Mouse (Mus musculus) forebrain, postnatal 0 days (tissue): ENCODE data around the gene Gtf3c5. TPM values are rescaled to one million over a fixed set of nuclear protein-coding genes. Genes with fewer than 3 reads are reported as not detected.

Source experiments
- ATAC-seq: fragments of 200-750 bp; cut with Nextera tagmentation; 2 replicates; pipeline ENCODE4 v1.8.0; 2017; ENCODE audit warnings: mild to moderate bottlenecking, moderate library complexity
- DNase-seq: peaks from one replicate; pipeline ENCODE4 v3.0.0-alpha.2; 2015
- H3K27ac ChIP-seq: fragments of 300-500 bp; sonication (generic); 2 replicates; pipeline ENCODE4 v1.5.1; 2014; ENCODE audit warnings: low read depth, mild to moderate bottlenecking, antibody characterized with exemption, low read length, moderate library complexity, mixed read lengths
- H3K27me3 ChIP-seq: fragments of 300-500 bp; sonication (generic); 2 replicates; pipeline ENCODE4 v1.6.1; 2014; ENCODE audit warnings: mild to moderate bottlenecking, low read length, mixed read lengths; ENCODE audit not compliant: insufficient read depth
- H3K36me3 ChIP-seq: fragments of 300-500 bp; sonication (generic); 2 replicates; pipeline ENCODE4 v1.6.1; 2014; ENCODE audit warnings: mild to moderate bottlenecking, moderate library complexity; ENCODE audit not compliant: insufficient read depth
- H3K4me1 ChIP-seq: fragments of 300-500 bp; sonication (generic); 2 replicates; pipeline ENCODE4 v1.6.1; 2014; ENCODE audit warnings: antibody characterized with exemption; ENCODE audit not compliant: insufficient read depth
- H3K4me2 ChIP-seq: fragments of 300-500 bp; sonication (generic); 2 replicates; pipeline ENCODE4 v1.6.1; 2014; ENCODE audit warnings: low read depth, mild to moderate bottlenecking, moderate library complexity
- H3K4me3 ChIP-seq: fragments of 300-500 bp; sonication (generic); 2 replicates; pipeline ENCODE4 v1.5.1; 2014; ENCODE audit warnings: low read depth, low read length, mixed read lengths
- H3K9ac ChIP-seq: fragments of 300-500 bp; sonication (generic); 2 replicates; pipeline ENCODE4 v1.6.1; 2014; ENCODE audit warnings: mild to moderate bottlenecking
- H3K9me3 ChIP-seq: fragments of 300-500 bp; sonication (generic); 2 replicates; pipeline ENCODE4 v1.6.1; 2016; ENCODE audit warnings: low read length
- CTCF ChIP-seq: sonication (generic); IDR thresholded peaks from 2 replicates; pipeline ENCODE4 v1.5.1; 2016; ENCODE audit warnings: antibody characterized with exemption, control low read depth, low read depth
- WGBS: fragments of 180-500 bp; shearing (Covaris S2); extraction: QIAGEN DNeasy Blood & Tissue Kit; methylation state at CpG from one replicate; pipeline ENCODE4 v1.1.7; 2014; 5-methylcytosine and 5-hydroxymethylcytosine counted together
- polyA plus RNA-seq: library from polyadenylated mRNA; unstranded; fragments of >200 nt; fragmentation: Nextera tagmentation; extraction: Ambion mirVana; gene quantifications from 2 replicates; pipeline ENCODE4 v1.2.1, GENCODE M21; 2015
- total RNA-seq: library from RNA; depleted of rRNA; stranded (reverse); fragments of >200 nt; gene quantifications from 2 replicates; pipeline ENCODE4 v1.2.3, GENCODE M21; 2014

Gtf3c5 gene
- total and polyA plus RNA-seq, 2 experiments from 2014 or later: 32.7 to 33.3 TPM

DNA sequence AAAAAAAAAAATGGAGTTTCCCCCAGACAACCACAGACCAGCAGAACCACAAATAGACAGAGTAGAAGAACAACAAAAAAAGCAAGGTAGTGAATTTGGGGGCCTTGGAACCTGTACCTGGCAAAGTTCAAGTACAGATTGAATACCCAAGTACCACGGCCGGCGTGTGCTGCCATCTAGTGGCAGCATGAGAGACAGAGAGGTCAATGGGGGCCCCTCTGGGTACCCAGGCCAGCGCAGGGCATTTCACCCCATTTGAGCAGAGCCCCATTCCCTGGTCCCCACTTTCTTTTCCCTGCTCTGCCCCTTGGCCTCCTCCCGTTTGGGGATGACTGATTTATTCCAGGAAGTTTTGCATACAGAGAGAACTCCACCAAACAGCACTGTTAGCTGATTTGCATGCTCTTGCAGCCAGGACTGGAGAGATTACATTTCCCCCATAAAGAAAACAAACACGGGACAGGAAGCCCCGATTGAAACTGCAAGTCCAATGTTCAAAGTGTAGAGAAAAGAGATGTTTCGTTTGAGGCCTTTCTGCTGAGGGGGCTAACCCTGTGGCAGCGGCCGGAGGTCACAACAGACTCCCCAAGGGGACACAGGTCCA, 39.1 kb upstream of the Gtf3c5 start:
- Histone ChIP-seq H3K36me3 (no peaks in the 10 kb centered on the region), H3K4me2 (no peak overlapping the region), H3K9me3 (no peaks in the 10 kb centered on the region), H3K4me3 (no peak overlapping the region), H3K4me1 (no peaks in the 10 kb centered on the region), H3K27ac (no peak overlapping the region), H3K27me3 (0 out of 2 replicates have a peak, but pooled peaks cover 4% of the 10 kb centered on the region), H3K9ac (no peak overlapping the region)
- ATAC-seq: no peak
- DNase-seq: no peak
- peak; percentile 60 for TF ChIP-seq CTCF
- 27% methylated on average over 10 of the region's 10 CpGs for WGBS

DNA sequence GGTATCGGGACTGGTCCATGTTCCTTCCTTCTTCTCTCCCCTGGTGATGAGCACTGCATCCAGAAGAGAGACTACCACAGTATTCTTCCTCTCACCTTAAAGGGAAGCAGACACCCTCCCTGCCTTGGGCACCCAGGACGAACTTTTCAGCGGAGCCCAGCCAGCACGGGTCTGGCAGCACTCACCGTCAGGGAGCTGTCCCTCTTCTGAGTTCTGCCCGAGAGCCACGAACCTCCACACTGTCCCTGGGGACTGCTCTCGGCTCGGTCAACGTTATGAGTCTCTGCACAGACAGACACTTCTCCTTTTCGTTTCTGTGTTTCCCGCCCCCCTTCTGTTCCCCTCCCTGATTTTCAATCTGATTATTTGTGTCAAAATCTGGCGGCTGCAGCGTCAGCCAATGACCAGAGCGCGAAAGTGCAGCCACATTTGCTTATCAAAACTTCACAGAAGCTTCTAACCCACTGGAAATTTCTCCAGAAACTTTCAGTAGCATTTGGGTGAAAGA, 38.2 kb upstream of the Gtf3c5 start, which contains the start of gene Gfi1b:
TSS of gene Gfi1b (minus strand) at position 319 of the 508 bp plus-strand sequence.
- Histone ChIP-seq H3K4me1 (no peaks in the 10 kb centered on the region), H3K4me3 (no peak within 1 kb of the TSS), H3K36me3 (no peaks in the 10 kb centered on the region), H3K27me3 (0 out of 2 replicates have a peak, but pooled peaks cover 4% of the 10 kb centered on the region), H3K9me3 (no peaks in the 10 kb centered on the region), H3K4me2 (no peak within 1 kb of the TSS), H3K27ac (no peak within 1 kb of the TSS), H3K9ac (no peak within 1 kb of the TSS)
- ATAC-seq (no peak), DNase-seq (no peak)
- TF ChIP-seq CTCF: no peak
- WGBS: 5% methylated on average over 16 of the region's 16 CpGs

GRCm38 (mm10) chr2:28621111-28621510, 37.6 kb upstream of the Gtf3c5 start:
- no peak overlapping the region for H3K4me3 ChIP-seq
- H3K4me2 ChIP-seq: no peak overlapping the region
- DNase-seq (no peak), ATAC-seq (no peak)
- no peak overlapping the region for H3K27ac ChIP-seq
- H3K9me3 ChIP-seq: no peaks in the 10 kb centered on the region
- no peaks in the 10 kb centered on the region for H3K4me1 ChIP-seq
- WGBS: 13% methylated on average over 2 of the region's 2 CpGs
- no peaks in the 10 kb centered on the region for H3K36me3 ChIP-seq
- 0 out of 2 replicates have a peak, but pooled peaks cover 4% of the 10 kb centered on the region for H3K27me3 ChIP-seq
- no peak overlapping the region for H3K9ac ChIP-seq
- no peak for TF ChIP-seq CTCF

- Histone ChIP-seq H3K4me1 (no peaks in the 10 kb centered on the region), H3K4me3 (no peak overlapping the region), H3K4me2 (no peak overlapping the region), H3K36me3 (no peaks in the 10 kb centered on the region), H3K9me3 (no peaks in the 10 kb centered on the region), H3K9ac (no peak overlapping the region), H3K27ac (no peak overlapping the region), H3K27me3 (0 out of 2 replicates have a peak, but pooled peaks cover 4% of the 10 kb centered on the region)
- WGBS: 61% methylated on average over 10 of the region's 10 CpGs
- TF ChIP-seq CTCF: no peak
- no peak for DNase-seq
- ATAC-seq: no peak
These were observed 37.0 kb upstream of the Gtf3c5 start for GRCm38 (mm10) chr2:28620522-28620921.

GRCm38 (mm10) chr2:28619369-28619768, 35.8 kb upstream of the Gtf3c5 start:
- no peak for TF ChIP-seq CTCF
- 83% methylated on average over 6 of the region's 6 CpGs for WGBS
- Histone ChIP-seq H3K27ac (no peak overlapping the region), H3K9ac (no peak overlapping the region), H3K4me1 (no peaks in the 10 kb centered on the region), H3K36me3 (no peaks in the 10 kb centered on the region), H3K9me3 (no peaks in the 10 kb centered on the region), H3K27me3 (0 out of 2 replicates have a peak, but pooled peaks cover 4% of the 10 kb centered on the region), H3K4me2 (no peak overlapping the region), H3K4me3 (no peak overlapping the region)
- no peak for ATAC-seq
- DNase-seq: no peak

DNA sequence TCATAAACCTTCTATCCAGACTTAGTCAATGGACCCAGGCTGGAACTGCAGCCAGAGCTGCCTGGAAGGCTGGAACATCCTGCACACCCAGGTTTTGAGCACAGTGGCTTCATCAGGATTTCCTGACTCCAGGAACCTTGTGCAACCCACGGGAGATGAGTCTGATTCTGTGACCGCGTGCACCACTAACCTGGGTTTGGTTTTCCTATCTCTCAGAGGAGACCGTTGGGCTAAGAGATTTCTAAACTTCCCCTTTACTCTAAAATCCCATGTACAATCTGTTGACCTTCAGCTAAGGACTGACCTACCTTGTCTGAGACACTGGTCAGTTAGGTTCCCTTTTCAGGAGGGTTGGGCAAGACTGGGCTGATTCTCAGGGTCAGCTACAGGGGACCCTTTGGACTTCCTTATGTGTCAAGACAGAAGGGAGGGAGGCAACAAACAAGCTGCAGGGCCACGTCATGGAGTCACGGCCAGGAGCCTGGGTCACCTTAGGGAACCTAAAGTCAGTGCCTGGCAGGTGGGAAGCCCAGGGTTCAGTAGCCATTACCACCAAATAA, 35.3 kb upstream of the Gtf3c5 start:
- Histone ChIP-seq H3K27me3 (0 out of 2 replicates have a peak, but pooled peaks cover 4% of the 10 kb centered on the region), H3K36me3 (no peaks in the 10 kb centered on the region), H3K27ac (no peak overlapping the region), H3K4me2 (no peak overlapping the region), H3K4me1 (no peaks in the 10 kb centered on the region), H3K4me3 (no peak overlapping the region), H3K9me3 (no peaks in the 10 kb centered on the region), H3K9ac (no peak overlapping the region)
- ATAC-seq (no peak), DNase-seq (no peak)
- TF ChIP-seq CTCF: no peak
- 84% methylated on average over 6 of the region's 6 CpGs for WGBS
